Mouse (Mus musculus) stomach, postnatal 0 days (tissue): ENCODE results near the gene Nmral1.

Experiments used
- CTCF ChIP-seq: IDR thresholded peaks from 2 replicates; pipeline ENCODE4 v1.5.1; 2016; ENCODE audit warnings: antibody characterized with exemption, low read depth, mild to moderate bottlenecking, moderate library complexity
- EP300 ChIP-seq: optimal IDR thresholded peaks from 2 replicates; pipeline ENCODE3; 2016; ENCODE audit warnings: antibody characterized with exemption

DNA sequence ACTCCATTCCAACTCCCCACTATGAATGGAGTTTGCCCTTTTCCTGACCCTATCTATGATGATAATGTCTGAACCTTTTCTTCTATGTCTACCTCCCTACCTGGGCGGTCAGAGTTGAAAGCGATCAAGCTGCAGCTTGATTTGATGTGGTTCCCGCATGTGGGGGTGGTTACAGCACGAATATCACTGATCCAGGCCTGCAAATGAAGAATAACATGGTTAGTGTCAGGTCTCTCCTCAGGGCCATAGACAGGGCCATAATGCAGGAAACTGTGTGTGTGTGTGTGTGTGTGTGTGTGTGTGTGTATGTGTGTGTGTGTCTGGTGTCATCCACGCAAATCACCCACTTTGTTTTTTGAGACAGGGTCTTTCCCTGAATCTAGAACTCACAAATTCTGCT, 42.3 kb downstream of the Nmral1 start:
- TF ChIP-seq CTCF, result no peak
- TF ChIP-seq EP300, result no peak
